Mouse (Mus musculus) embryonic facial prominence, embryonic 13.5 days (tissue): ENCODE measurements around the gene Rffl. TPM values are rescaled to one million over a fixed set of nuclear protein-coding genes. Genes with fewer than 3 reads are reported as not detected.
A peak's percentile ranks its signal among the peaks of the same experiment; 100 is the strongest.

Experiments
- ATAC-seq: fragments of 200-750 bp; cut with Nextera tagmentation; 2 replicates; pipeline ENCODE4 v1.8.0; 2017; ENCODE audit warnings: low read depth; ENCODE audit not compliant: insufficient number of reproducible peaks, insufficient read depth, low FRiP score, low TSS enrichment
- H3K27ac ChIP-seq: fragments of 300-500 bp; sonication (generic); 2 replicates; pipeline ENCODE4 v1.5.1; 2015; ENCODE audit warnings: moderate library complexity, mild to moderate bottlenecking, inconsistent platforms
- H3K27me3 ChIP-seq: fragments of 300-500 bp; sonication (generic); 2 replicates; pipeline ENCODE4 v1.6.1; 2015; ENCODE audit warnings: mild to moderate bottlenecking, inconsistent platforms
- H3K36me3 ChIP-seq: fragments of 300-500 bp; sonication (generic); 2 replicates; pipeline ENCODE4 v1.6.1; 2015; ENCODE audit warnings: mild to moderate bottlenecking, inconsistent platforms
- H3K4me1 ChIP-seq: fragments of 300-500 bp; sonication (generic); 2 replicates; pipeline ENCODE4 v1.6.1; 2015; ENCODE audit warnings: inconsistent platforms
- H3K4me2 ChIP-seq: fragments of 300-500 bp; sonication (generic); 2 replicates; pipeline ENCODE4 v1.6.1; 2015; ENCODE audit warnings: moderate library complexity, mild to moderate bottlenecking, inconsistent platforms
- H3K4me3 ChIP-seq: fragments of 300-500 bp; sonication (generic); 2 replicates; pipeline ENCODE4 v1.5.1; 2015; ENCODE audit warnings: mild to moderate bottlenecking, inconsistent platforms
- H3K9ac ChIP-seq: fragments of 300-500 bp; sonication (generic); 2 replicates; pipeline ENCODE4 v1.6.1; 2015; ENCODE audit warnings: mild to moderate bottlenecking, inconsistent platforms
- H3K9me3 ChIP-seq: fragments of 300-500 bp; sonication (generic); 2 replicates; pipeline ENCODE4 v1.6.1; 2016; ENCODE audit warnings: inconsistent platforms
- WGBS: fragments of 180-500 bp; shearing (Covaris S2); methylation state at CpG from one replicate; pipeline ENCODE4 v1.1.7; 2015; ENCODE audit warnings: mixed read lengths; 5-methylcytosine and 5-hydroxymethylcytosine counted together
- polyA plus RNA-seq: library from polyadenylated mRNA; unstranded; fragments of >200 nt; fragmentation: Nextera tagmentation; extraction: Ambion mirVana; gene quantifications from 2 replicates; pipeline ENCODE4 v1.2.1, GENCODE M21; 2015

Gene Rffl
- polyA plus RNA-seq, 1 experiment from 2014 or later, result 10.2 TPM

- Histone ChIP-seq H3K9me3 (no peaks in the 10 kb centered on the region), H3K4me3 (no peak overlapping the region), H3K4me1 (no peaks in the 10 kb centered on the region), H3K9ac (no peak overlapping the region), H3K27me3 (no peaks in the 10 kb centered on the region), H3K36me3 (no peaks in the 10 kb centered on the region), H3K4me2 (no peak overlapping the region), H3K27ac (no peak overlapping the region)
- WGBS, result 58% methylated on average over 4 of the region's 4 CpGs
- no peak for ATAC-seq
Measured at GRCm38 (mm10) chr11:82819350-82819749, 51.7 kb downstream of the Rffl start.

DNA sequence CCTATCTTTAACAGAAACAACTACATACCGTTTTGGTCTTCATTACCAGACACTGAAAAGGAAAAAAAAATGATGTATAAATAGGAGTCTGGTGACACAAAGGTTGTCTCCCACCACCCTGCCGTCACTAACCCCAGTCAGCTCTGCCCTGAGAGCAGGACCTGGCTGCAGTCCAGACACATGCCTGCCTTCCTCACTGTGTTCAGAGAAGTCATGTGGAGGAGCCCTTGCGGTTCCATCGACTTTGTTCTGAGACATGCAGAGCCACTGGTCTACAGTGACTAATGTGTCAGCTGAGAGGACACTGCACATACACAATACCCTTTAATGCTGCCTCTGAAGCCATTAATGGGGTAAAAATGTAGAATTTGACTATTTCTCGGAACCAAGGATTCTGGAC is 62.5 kb downstream of the Rffl start:
- peaks cover 21% of the 10 kb centered on the region for H3K36me3 ChIP-seq
- no peak for ATAC-seq
- no peak overlapping the region for H3K4me2 ChIP-seq
- no peaks in the 10 kb centered on the region for H3K27me3 ChIP-seq
- H3K9ac ChIP-seq, result no peak overlapping the region
- H3K4me3 ChIP-seq, result no peak overlapping the region
- H3K4me1 ChIP-seq, result no peaks in the 10 kb centered on the region; the same call in 1 of the 2 replicates
- H3K9me3 ChIP-seq, result no peaks in the 10 kb centered on the region
- no peak overlapping the region for H3K27ac ChIP-seq
- WGBS, result 78% methylated on average over 5 of the region's 5 CpGs

GRCm38 (mm10) chr11:82807370-82807769 is 63.6 kb downstream of the Rffl start:
- H3K9me3 ChIP-seq, result no peaks in the 10 kb centered on the region
- no peaks in the 10 kb centered on the region for H3K4me1 ChIP-seq
- H3K4me2 ChIP-seq, result no peak overlapping the region
- no peak overlapping the region for H3K27ac ChIP-seq
- H3K9ac ChIP-seq, result no peak overlapping the region
- no peak overlapping the region for H3K4me3 ChIP-seq
- H3K27me3 ChIP-seq, result no peaks in the 10 kb centered on the region
- WGBS, result 76% methylated on average over 3 of the region's 3 CpGs
- H3K36me3 ChIP-seq, result peaks cover 32% of the 10 kb centered on the region
- no peak for ATAC-seq

GRCm38 (mm10) chr11:82806656-82807055 is 64.4 kb downstream of the Rffl start:
- Histone ChIP-seq H3K27me3 (no peaks in the 10 kb centered on the region), H3K36me3 (peaks cover 38% of the 10 kb centered on the region), H3K4me1 (no peaks in the 10 kb centered on the region), H3K27ac (no peak overlapping the region), H3K9me3 (no peaks in the 10 kb centered on the region), H3K9ac (no peak overlapping the region), H3K4me2 (no peak overlapping the region), H3K4me3 (no peak overlapping the region)
- 77% methylated on average over 3 of the region's 3 CpGs for WGBS
- no peak for ATAC-seq

DNA sequence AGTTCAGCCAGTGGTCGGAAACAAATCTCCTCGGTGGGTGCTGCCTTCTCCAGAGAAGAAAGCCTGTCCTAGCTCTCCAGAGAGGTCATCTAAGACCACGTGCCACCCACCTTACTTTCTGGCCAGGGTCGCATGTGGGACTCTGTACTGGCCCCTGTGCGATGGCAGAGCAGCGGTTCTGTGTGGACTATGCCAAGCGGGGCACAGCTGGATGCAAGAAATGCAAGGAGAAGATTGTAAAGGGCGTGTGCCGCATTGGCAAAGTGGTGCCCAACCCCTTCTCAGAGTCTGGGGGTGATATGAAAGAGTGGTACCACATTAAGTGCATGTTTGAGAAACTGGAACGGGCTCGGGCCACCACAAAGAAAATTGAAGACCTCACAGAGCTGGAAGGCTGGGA is 87.6 kb downstream of the Rffl start:
- WGBS, result 93% methylated on average over 11 of the region's 11 CpGs
- Histone ChIP-seq H3K27me3 (no peaks in the 10 kb centered on the region), H3K9ac (no peak overlapping the region; the same call in 1 of the 2 replicates), H3K9me3 (no peaks in the 10 kb centered on the region), H3K4me3 (no peak overlapping the region), H3K36me3 (peaks cover 48% of the 10 kb centered on the region), H3K27ac (no peak overlapping the region), H3K4me1 (peaks cover 15% of the 10 kb centered on the region), H3K4me2 (no peak overlapping the region)
- ATAC-seq, result no peak

GRCm38 (mm10) chr11:82782197-82782596 is 88.8 kb downstream of the Rffl start:
- Histone ChIP-seq H3K9me3 (no peaks in the 10 kb centered on the region), H3K27ac (peak overlapping the region; percentile 97), H3K9ac (peak overlapping the region; percentile 94), H3K36me3 (peaks cover 35% of the 10 kb centered on the region), H3K4me3 (peak overlapping the region; percentile 86), H3K4me2 (peak overlapping the region; percentile 72), H3K27me3 (no peaks in the 10 kb centered on the region), H3K4me1 (peaks cover 15% of the 10 kb centered on the region)
- no peak for ATAC-seq
- 46% methylated on average over 6 of the region's 6 CpGs for WGBS

GRCm38 (mm10) chr11:82780983-82781903 is 89.8 kb downstream of the Rffl start, which contains the start of gene Lig3:
Lig3 (plus strand) TSS chr11:82781108.
- peak within 1 kb of the TSS; percentile 72 for H3K4me2 ChIP-seq
- no peaks in the 10 kb centered on the region for H3K27me3 ChIP-seq
- H3K4me1 ChIP-seq, result peaks cover 15% of the 10 kb centered on the region
- no peaks in the 10 kb centered on the region for H3K9me3 ChIP-seq
- peaks cover 27% of the 10 kb centered on the region for H3K36me3 ChIP-seq
- peak; percentile 94 for ATAC-seq
- H3K9ac ChIP-seq, result peak within 1 kb of the TSS; percentile 94
- H3K4me3 ChIP-seq, result peak within 1 kb of the TSS; percentile 86
- under 1% methylated on average over 68 of the region's 90 CpGs for WGBS
- peak within 1 kb of the TSS; percentile 97 for H3K27ac ChIP-seq

- Histone ChIP-seq H3K27ac (no peak overlapping the region), H3K9me3 (no peaks in the 10 kb centered on the region), H3K4me2 (peak overlapping the region; percentile 72), H3K4me3 (peak overlapping the region; percentile 86), H3K4me1 (peaks cover 15% of the 10 kb centered on the region), H3K9ac (peak overlapping the region; percentile 94), H3K36me3 (peaks cover 18% of the 10 kb centered on the region), H3K27me3 (no peaks in the 10 kb centered on the region)
- 52% methylated on average over 5 of the region's 5 CpGs for WGBS
- ATAC-seq, result no peak
Measured at GRCm38 (mm10) chr11:82780134-82780533, 90.9 kb downstream of the Rffl start.

DNA sequence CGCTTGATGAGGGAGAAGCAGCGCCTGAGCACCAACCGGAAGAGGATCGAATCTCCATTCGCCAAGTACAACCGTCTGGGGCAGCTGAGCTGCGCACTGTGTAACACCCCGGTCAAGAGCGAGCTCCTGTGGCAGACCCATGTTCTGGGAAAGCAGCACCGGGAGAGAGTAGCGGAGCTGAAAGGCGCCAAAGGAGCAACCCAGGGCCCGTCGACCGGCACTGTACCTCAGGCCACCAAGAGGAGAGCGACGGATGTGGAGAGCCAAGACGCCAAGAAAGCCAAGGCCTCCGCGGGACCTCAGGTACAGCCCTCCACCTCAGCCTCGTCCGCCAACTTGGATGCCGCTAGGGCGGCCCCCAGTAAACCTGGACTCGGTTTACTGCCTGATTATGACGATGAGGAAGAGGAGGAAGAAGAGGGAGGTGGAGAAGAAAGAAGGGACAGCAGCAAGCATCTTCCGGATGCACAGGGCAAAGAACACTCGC is 106.5 kb downstream of the Rffl start:
- H3K36me3 ChIP-seq, result peaks cover 12% of the 10 kb centered on the region
- H3K4me1 ChIP-seq, result peaks cover 20% of the 10 kb centered on the region
- WGBS, result under 1% methylated on average over 28 of the region's 28 CpGs
- H3K4me2 ChIP-seq, result peak overlapping the region; percentile 90
- peak overlapping the region; percentile 96 for H3K9ac ChIP-seq
- ATAC-seq, result no peak
- no peaks in the 10 kb centered on the region for H3K9me3 ChIP-seq
- no peaks in the 10 kb centered on the region for H3K27me3 ChIP-seq
- peak overlapping the region; percentile 94 for H3K27ac ChIP-seq
- H3K4me3 ChIP-seq, result peak overlapping the region; percentile 96

DNA sequence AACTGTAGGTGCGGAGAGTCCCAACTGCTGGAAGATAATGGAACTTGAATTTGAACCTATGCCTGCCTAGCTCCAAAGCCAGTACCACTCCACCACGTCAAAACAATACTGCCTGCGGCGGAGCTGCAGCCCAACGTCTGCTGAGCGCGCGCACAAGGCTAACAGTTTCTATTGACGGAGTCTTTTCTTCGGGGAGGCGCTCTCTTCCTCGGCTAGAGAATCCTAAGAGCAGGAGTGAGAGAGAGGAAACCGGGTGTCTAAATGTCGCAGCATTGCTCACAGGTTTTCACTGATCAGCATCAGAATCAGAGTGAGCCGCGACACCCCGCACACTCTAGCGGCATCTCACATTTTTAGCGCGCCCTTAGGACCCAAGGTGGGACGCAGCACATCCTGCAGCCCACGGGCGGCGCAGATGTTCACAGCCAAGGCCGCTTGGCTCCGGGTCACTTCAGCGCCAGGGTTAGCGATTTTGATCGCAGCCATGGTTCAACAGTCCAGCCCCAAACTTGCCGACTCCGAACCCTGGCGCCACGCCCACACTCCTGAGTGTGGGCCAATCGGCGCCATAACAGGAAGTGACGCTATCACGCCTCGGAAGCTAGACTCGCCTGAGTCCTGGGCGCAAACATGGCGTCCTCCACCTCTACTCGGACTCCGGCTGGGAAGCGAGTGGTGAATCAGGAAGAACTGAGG is 107.1 kb downstream of the Rffl start, which contains the start of the genes Cct6b and Zfp830:
TSS of gene Cct6b (minus strand) at position 580 of the 696 bp plus-strand sequence.
TSS of gene Zfp830 (plus strand) at position 604 of the 696 bp plus-strand sequence.
- Histone ChIP-seq H3K27me3 (peaks cover 3% of the 10 kb centered on the region), H3K4me3 (peak within 1 kb of the TSS; percentile 96), H3K9ac (peak within 1 kb of the TSS; percentile 96), H3K9me3 (no peaks in the 10 kb centered on the region), H3K4me1 (peaks cover 20% of the 10 kb centered on the region), H3K27ac (peak within 1 kb of the TSS; percentile 94), H3K4me2 (peak within 1 kb of the TSS; percentile 90), H3K36me3 (peaks cover 7% of the 10 kb centered on the region; the same call in 1 of the 2 replicates)
- under 1% methylated on average over 44 of the region's 44 CpGs for WGBS
- ATAC-seq, result peak; percentile 96

GRCm38 (mm10) chr11:82763261-82763660 is 107.7 kb downstream of the Rffl start:
- no peak for ATAC-seq
- WGBS, result 9% methylated on average over 4 of the region's 4 CpGs
- peak overlapping the region; percentile 96 for H3K9ac ChIP-seq

More at GRCm38 (mm10) chr11:82763261-82763660, 107.7 kb downstream of the Rffl start:
- H3K27me3 ChIP-seq, result peaks cover 6% of the 10 kb centered on the region
- peaks cover under 1% of the 10 kb centered on the region; the same call in 1 of the 2 replicates for H3K36me3 ChIP-seq
- H3K9me3 ChIP-seq, result no peaks in the 10 kb centered on the region
- peak overlapping the region; percentile 90 for H3K4me2 ChIP-seq
- H3K4me1 ChIP-seq, result peaks cover 20% of the 10 kb centered on the region
- H3K27ac ChIP-seq, result peak overlapping the region; percentile 94
- peak overlapping the region; percentile 96 for H3K4me3 ChIP-seq
